Mouse (Mus musculus): ENCODE results near the gene Tecta.

GRCm38 (mm10) chr9:42387038-42387437, 12.7 kb downstream of the Tecta start:
- TF ChIP-seq POLR2A (IDR thresholded peaks at IDR 0.05; ENCODE audit: insufficient read depth, low read length) (no peak), CTCF (IDR thresholded peaks at IDR 0.05; ENCODE audit: low read depth, low read length) (no peak)
